Mouse (Mus musculus): ENCODE measurements at regions not wholly inside any gene's neighbourhood (a gene's known extent, or its start where the extent isn't known, plus 50 kb on each side); places are given as distances from the start of the nearest gene placed in this dataset.
A peak's percentile ranks its signal among the peaks of the same experiment; 100 is the strongest.

GRCm38 (mm10) chr14:54103541-54103940, 150.4 kb downstream of the Dad1 start:
- no peak for ATAC-seq (replicated peaks; ENCODE audit: poor library complexity, severe bottlenecking)

- no peak for ATAC-seq (replicated peaks; ENCODE audit: poor library complexity, severe bottlenecking)
These were observed 150.8 kb downstream of the Dad1 start for GRCm38 (mm10) chr14:54103115-54103514.

- ATAC-seq (replicated peaks; ENCODE audit: poor library complexity, severe bottlenecking): no peak
These were observed 152.1 kb downstream of the Dad1 start for GRCm38 (mm10) chr14:54101775-54102174.

- no peak for ATAC-seq (replicated peaks; ENCODE audit: poor library complexity, severe bottlenecking)
These were observed 154.5 kb downstream of the Dad1 start for GRCm38 (mm10) chr14:54099360-54099759.

GRCm38 (mm10) chr14:54098122-54098775, 155.7 kb downstream of the Dad1 start:
- ATAC-seq (replicated peaks; ENCODE audit: poor library complexity, severe bottlenecking): no peak

- ATAC-seq (replicated peaks; ENCODE audit: poor library complexity, severe bottlenecking): no peak
These were observed 156.9 kb downstream of the Dad1 start for GRCm38 (mm10) chr14:54097026-54097425.

GRCm38 (mm10) chr14:54092444-54092843, 161.5 kb downstream of the Dad1 start:
- ATAC-seq (replicated peaks; ENCODE audit: poor library complexity, severe bottlenecking): no peak

GRCm38 (mm10) chr14:54086660-54087059, 167.2 kb downstream of the Dad1 start:
- ATAC-seq (replicated peaks; ENCODE audit: poor library complexity, severe bottlenecking): no peak

- no peak for ATAC-seq (replicated peaks; ENCODE audit: poor library complexity, severe bottlenecking)
These were observed 179.2 kb downstream of the Dad1 start for GRCm38 (mm10) chr14:54074659-54075058.

- ATAC-seq (replicated peaks; ENCODE audit: poor library complexity, severe bottlenecking): no peak
These were observed 181.5 kb downstream of the Dad1 start for GRCm38 (mm10) chr14:54072283-54072912.

- ATAC-seq (replicated peaks; ENCODE audit: poor library complexity, severe bottlenecking): no peak
These were observed 183.7 kb downstream of the Dad1 start for GRCm38 (mm10) chr14:54070240-54070639.

GRCm38 (mm10) chr14:54068684-54069083, 185.2 kb downstream of the Dad1 start:
- ATAC-seq (replicated peaks; ENCODE audit: poor library complexity, severe bottlenecking): no peak

- no peak for ATAC-seq (replicated peaks; ENCODE audit: poor library complexity, severe bottlenecking)
These were observed 188.4 kb downstream of the Dad1 start for GRCm38 (mm10) chr14:54065466-54065865.

- ATAC-seq (replicated peaks; ENCODE audit: poor library complexity, severe bottlenecking): peak; percentile 44; the same call in 1 of the 2 replicates
These were observed 189.1 kb downstream of the Dad1 start for GRCm38 (mm10) chr14:54064541-54065402.

- no peak for ATAC-seq (replicated peaks; ENCODE audit: poor library complexity, severe bottlenecking)
These were observed 192.3 kb downstream of the Dad1 start for GRCm38 (mm10) chr14:54061570-54061969.

GRCm38 (mm10) chr14:54059776-54060175, 194.1 kb downstream of the Dad1 start:
- ATAC-seq (replicated peaks; ENCODE audit: poor library complexity, severe bottlenecking): peak; percentile 80

GRCm38 (mm10) chr14:54059096-54059495, 194.8 kb downstream of the Dad1 start:
- ATAC-seq (replicated peaks; ENCODE audit: poor library complexity, severe bottlenecking): no peak

- ATAC-seq (replicated peaks; ENCODE audit: poor library complexity, severe bottlenecking): no peak
These were observed 197.2 kb downstream of the Dad1 start for GRCm38 (mm10) chr14:54056691-54057090.

GRCm38 (mm10) chr14:54055390-54055789, 198.5 kb downstream of the Dad1 start:
- no peak for ATAC-seq (replicated peaks; ENCODE audit: poor library complexity, severe bottlenecking)

- no peak for ATAC-seq (replicated peaks; ENCODE audit: poor library complexity, severe bottlenecking)
These were observed 211.6 kb downstream of the Dad1 start for GRCm38 (mm10) chr14:54042286-54042685.

- ATAC-seq (replicated peaks; ENCODE audit: poor library complexity, severe bottlenecking): no peak
These were observed 213.3 kb downstream of the Dad1 start for GRCm38 (mm10) chr14:54040644-54041043.

Measured in granulocyte monocyte progenitor cell, adult 5-6 weeks (primary cell).